Mouse (Mus musculus) lung, postnatal 25 days (tissue): ENCODE measurements around the gene Csnk1e.
A peak's percentile ranks its signal among the peaks of the same experiment; 100 is the strongest.

Experiments
- DNase-seq: peaks from one replicate; pipeline ENCODE4 v3.0.0; 2022; ENCODE audit warnings: low spot score

Csnk1e gene

GRCm38 (mm10) chr15:79393101-79393500 is 62.3 kb downstream of the Csnk1e start:
- no peak for DNase-seq

- no peak for DNase-seq
Observed at GRCm38 (mm10) chr15:79392527-79392926, 62.8 kb downstream of the Csnk1e start.

- DNase-seq = peak; percentile 80
Observed at GRCm38 (mm10) chr15:79391447-79392093, 63.8 kb downstream of the Csnk1e start.

GRCm38 (mm10) chr15:79390434-79390833 is 64.9 kb downstream of the Csnk1e start:
- peak; percentile 84 for DNase-seq

- peak; percentile 57 for DNase-seq
Observed at GRCm38 (mm10) chr15:79388171-79388570, 67.2 kb downstream of the Csnk1e start.

GRCm38 (mm10) chr15:79387611-79388010 is 67.8 kb downstream of the Csnk1e start:
- DNase-seq = no peak

GRCm38 (mm10) chr15:79387081-79387480 is 68.3 kb downstream of the Csnk1e start:
- no peak for DNase-seq

GRCm38 (mm10) chr15:79381644-79382043 is 73.7 kb downstream of the Csnk1e start:
- DNase-seq = no peak

- peak; percentile 85 for DNase-seq
Observed at GRCm38 (mm10) chr15:79380468-79381444, 74.6 kb downstream of the Csnk1e start.

GRCm38 (mm10) chr15:79379658-79380057 is 75.7 kb downstream of the Csnk1e start:
- DNase-seq = no peak

- DNase-seq = no peak
Observed at GRCm38 (mm10) chr15:79378608-79379007, 76.8 kb downstream of the Csnk1e start.

GRCm38 (mm10) chr15:79377681-79378080 is 77.7 kb downstream of the Csnk1e start:
- DNase-seq = peak; percentile 89

GRCm38 (mm10) chr15:79374760-79375159 is 80.6 kb downstream of the Csnk1e start:
- no peak for DNase-seq

- no peak for DNase-seq
Observed at GRCm38 (mm10) chr15:79370281-79370843, 85.0 kb downstream of the Csnk1e start.

GRCm38 (mm10) chr15:79369452-79370280 is 85.7 kb downstream of the Csnk1e start:
- DNase-seq = no peak

- peak; percentile 71 for DNase-seq
Observed at GRCm38 (mm10) chr15:79368861-79369440, 86.4 kb downstream of the Csnk1e start.

- peak; percentile 89 for DNase-seq
Observed at GRCm38 (mm10) chr15:79368313-79368811, 87.0 kb downstream of the Csnk1e start.
